Mouse (Mus musculus): ENCODE measurements at regions not wholly inside any gene's neighbourhood (a gene's known extent, or its start where the extent isn't known, plus 50 kb on each side); places are given as distances from the start of the nearest gene placed in this dataset.

GRCm38 (mm10) chr15:62714265-62714664 is 1130.7 kb downstream of the Gsdmc2 start:
- H3K27me3 ChIP-seq (ENCODE audit: control insufficient read depth, insufficient read depth, low read length): no peaks in the 10 kb centered on the region
- H3K36me3 ChIP-seq (ENCODE audit: control insufficient read depth, insufficient read depth, low read length): no peaks in the 10 kb centered on the region
- TF ChIP-seq CTCF (IDR thresholded peaks at IDR 0.05; ENCODE audit: low read depth, low read length) (no peak), POLR2A (IDR thresholded peaks at IDR 0.05; ENCODE audit: extremely low read depth, insufficient read depth, low read length) (no peak)
- H3K4me1 ChIP-seq (ENCODE audit: control insufficient read depth, insufficient read depth, low read length): peaks cover 7% of the 10 kb centered on the region; the same call in 1 of the 2 replicates
- no peak overlapping the region for H3K9ac ChIP-seq (ENCODE audit: low read depth, low read length)
- 40% methylated on average over 3 of the region's 3 CpGs for WGBS
- DNase-seq (ENCODE audit: extremely low read depth, low read depth, low spot score): peak; percentile 15
- H3K4me3 ChIP-seq (ENCODE audit: insufficient read depth, low read depth, low read length): no peak overlapping the region
- H3K27ac ChIP-seq (replicated peaks; ENCODE audit: insufficient read depth, low read depth, low read length): 0 out of 2 replicates have a peak overlapping the region, but pooled peaks have one; percentile 36
- no peaks in the 10 kb centered on the region for H3K79me2 ChIP-seq (ENCODE audit: control insufficient read depth, insufficient read depth, low read length)

- peaks cover 7% of the 10 kb centered on the region; the same call in 1 of the 2 replicates for H3K4me1 ChIP-seq (ENCODE audit: control insufficient read depth, insufficient read depth, low read length)
- DNase-seq (ENCODE audit: extremely low read depth, low read depth, low spot score): peak; percentile 93
- H3K9ac ChIP-seq (ENCODE audit: low read depth, low read length): no peak overlapping the region
- WGBS: 25% methylated on average over 9 of the region's 9 CpGs
- H3K27ac ChIP-seq (replicated peaks; ENCODE audit: insufficient read depth, low read depth, low read length): peak overlapping the region; percentile 43; the same call in 1 of the 2 replicates
- no peaks in the 10 kb centered on the region for H3K79me2 ChIP-seq (ENCODE audit: control insufficient read depth, insufficient read depth, low read length)
- no peaks in the 10 kb centered on the region for H3K36me3 ChIP-seq (ENCODE audit: control insufficient read depth, insufficient read depth, low read length)
- TF ChIP-seq POLR2A (IDR thresholded peaks at IDR 0.05; ENCODE audit: extremely low read depth, insufficient read depth, low read length) (no peak), CTCF (IDR thresholded peaks at IDR 0.05; ENCODE audit: low read depth, low read length) (no peak)
- no peak overlapping the region for H3K4me3 ChIP-seq (ENCODE audit: insufficient read depth, low read depth, low read length)
- no peaks in the 10 kb centered on the region for H3K27me3 ChIP-seq (ENCODE audit: control insufficient read depth, insufficient read depth, low read length)
Observed at GRCm38 (mm10) chr15:62712543-62713131, 1132.3 kb downstream of the Gsdmc2 start.

GRCm38 (mm10) chr15:62712060-62712542 is 1132.9 kb downstream of the Gsdmc2 start:
- Histone ChIP-seq H3K27ac (replicated peaks; ENCODE audit: insufficient read depth, low read depth, low read length) (peak overlapping the region; percentile 43; the same call in 1 of the 2 replicates), H3K79me2 (ENCODE audit: control insufficient read depth, insufficient read depth, low read length) (no peaks in the 10 kb centered on the region), H3K4me1 (ENCODE audit: control insufficient read depth, insufficient read depth, low read length) (peaks cover 7% of the 10 kb centered on the region; the same call in 1 of the 2 replicates), H3K36me3 (ENCODE audit: control insufficient read depth, insufficient read depth, low read length) (no peaks in the 10 kb centered on the region), H3K27me3 (ENCODE audit: control insufficient read depth, insufficient read depth, low read length) (no peaks in the 10 kb centered on the region), H3K4me3 (ENCODE audit: insufficient read depth, low read depth, low read length) (no peak overlapping the region), H3K9ac (ENCODE audit: low read depth, low read length) (no peak overlapping the region)
- TF ChIP-seq POLR2A (IDR thresholded peaks at IDR 0.05; ENCODE audit: extremely low read depth, insufficient read depth, low read length): no peak
- 61% methylated on average over 3 of the region's 3 CpGs for WGBS
- DNase-seq (ENCODE audit: extremely low read depth, low read depth, low spot score): no peak

- H3K4me3 ChIP-seq (ENCODE audit: insufficient read depth, low read depth, low read length): no peak overlapping the region
- no peak overlapping the region for H3K27ac ChIP-seq (replicated peaks; ENCODE audit: insufficient read depth, low read depth, low read length)
- peaks cover 7% of the 10 kb centered on the region; the same call in 1 of the 2 replicates for H3K4me1 ChIP-seq (ENCODE audit: control insufficient read depth, insufficient read depth, low read length)
- no peak overlapping the region for H3K9ac ChIP-seq (ENCODE audit: low read depth, low read length)
- no peak for DNase-seq (ENCODE audit: extremely low read depth, low read depth, low spot score)
- no peaks in the 10 kb centered on the region for H3K79me2 ChIP-seq (ENCODE audit: control insufficient read depth, insufficient read depth, low read length)
- 40% methylated on average over 2 of the region's 2 CpGs for WGBS
- H3K27me3 ChIP-seq (ENCODE audit: control insufficient read depth, insufficient read depth, low read length): no peaks in the 10 kb centered on the region
- H3K36me3 ChIP-seq (ENCODE audit: control insufficient read depth, insufficient read depth, low read length): no peaks in the 10 kb centered on the region
- TF ChIP-seq CTCF (IDR thresholded peaks at IDR 0.05; ENCODE audit: low read depth, low read length) (no peak), POLR2A (IDR thresholded peaks at IDR 0.05; ENCODE audit: extremely low read depth, insufficient read depth, low read length) (no peak)
Observed at GRCm38 (mm10) chr15:62709546-62709945, 1135.4 kb downstream of the Gsdmc2 start.

- no peak overlapping the region for H3K4me3 ChIP-seq (ENCODE audit: insufficient read depth, low read depth, low read length)
- no peaks in the 10 kb centered on the region for H3K27me3 ChIP-seq (ENCODE audit: control insufficient read depth, insufficient read depth, low read length)
- no peak for DNase-seq (ENCODE audit: extremely low read depth, low read depth, low spot score)
- H3K9ac ChIP-seq (ENCODE audit: low read depth, low read length): no peak overlapping the region
- no peaks in the 10 kb centered on the region for H3K36me3 ChIP-seq (ENCODE audit: control insufficient read depth, insufficient read depth, low read length)
- TF ChIP-seq POLR2A (IDR thresholded peaks at IDR 0.05; ENCODE audit: extremely low read depth, insufficient read depth, low read length): no peak
- TF ChIP-seq CTCF (IDR thresholded peaks at IDR 0.05; ENCODE audit: low read depth, low read length): no peak
- no peaks in the 10 kb centered on the region for H3K79me2 ChIP-seq (ENCODE audit: control insufficient read depth, insufficient read depth, low read length)
- 86% methylated on average over 1 of the region's 1 CpGs for WGBS
- H3K27ac ChIP-seq (replicated peaks; ENCODE audit: insufficient read depth, low read depth, low read length): no peak overlapping the region
- no peaks in the 10 kb centered on the region; the same call in 1 of the 2 replicates for H3K4me1 ChIP-seq (ENCODE audit: control insufficient read depth, insufficient read depth, low read length)
Observed at GRCm38 (mm10) chr15:62698559-62698958, 1146.4 kb downstream of the Gsdmc2 start.

- no peaks in the 10 kb centered on the region for H3K27me3 ChIP-seq (ENCODE audit: control insufficient read depth, insufficient read depth, low read length)
- DNase-seq (ENCODE audit: extremely low read depth, low read depth, low spot score): no peak
- WGBS: 68% methylated on average over 3 of the region's 3 CpGs
- no peak overlapping the region for H3K9ac ChIP-seq (ENCODE audit: low read depth, low read length)
- H3K36me3 ChIP-seq (ENCODE audit: control insufficient read depth, insufficient read depth, low read length): no peaks in the 10 kb centered on the region
- no peaks in the 10 kb centered on the region; the same call in 1 of the 2 replicates for H3K4me1 ChIP-seq (ENCODE audit: control insufficient read depth, insufficient read depth, low read length)
- H3K79me2 ChIP-seq (ENCODE audit: control insufficient read depth, insufficient read depth, low read length): no peaks in the 10 kb centered on the region
- no peak overlapping the region for H3K4me3 ChIP-seq (ENCODE audit: insufficient read depth, low read depth, low read length)
- no peak overlapping the region for H3K27ac ChIP-seq (replicated peaks; ENCODE audit: insufficient read depth, low read depth, low read length)
- TF ChIP-seq CTCF (IDR thresholded peaks at IDR 0.05; ENCODE audit: low read depth, low read length) (no peak), POLR2A (IDR thresholded peaks at IDR 0.05; ENCODE audit: extremely low read depth, insufficient read depth, low read length) (no peak)
Observed at GRCm38 (mm10) chr15:62694734-62695133, 1150.2 kb downstream of the Gsdmc2 start.
